Mouse (Mus musculus) MEL (cell line): Measurements from ENCODE around the gene Vmp1. TPM values are rescaled to one million over a fixed set of nuclear protein-coding genes. Genes with fewer than 3 reads are reported as not detected.

Experiments
- DNase-seq: peaks from one replicate; pipeline ENCODE4 v3.0.0; 2011; ENCODE audit warnings: low read depth, low spot score
- H3K27ac ChIP-seq: 2 replicates; pipeline ENCODE4 v1.5.1; 2012; ENCODE audit warnings: low read depth, mild to moderate bottlenecking, control low read depth, low read length, moderate library complexity; ENCODE audit not compliant: control insufficient read depth
- H3K27me3 ChIP-seq, 2 experiments: fragments of 150-350 bp in 1 of 2; sonication (generic) in 1 of 2; 2 replicates each; pipeline ENCODE4 v1.6.1; 2012; ENCODE audit warnings: low read length in 2 of 2, mild to moderate bottlenecking in 2 of 2, improper control_type of control experiment in 1 of 2, moderate library complexity in 1 of 2; ENCODE audit not compliant: insufficient read depth in 2 of 2, control insufficient read depth in 1 of 2
- H3K36me3 ChIP-seq, 2 experiments: 2 replicates each; pipeline ENCODE4 v1.6.1; 2012 to 2014; ENCODE audit warnings: low read length in 2 of 2, improper control_type of control experiment in 1 of 2, inconsistent platforms in 1 of 2, mild to moderate bottlenecking in 1 of 2; ENCODE audit not compliant: insufficient read depth in 2 of 2, control insufficient read depth in 1 of 2
- H3K4me1 ChIP-seq, 2 experiments: fragments of 150-350 bp in 1 of 2; sonication (generic) in 1 of 2; 2 replicates each; pipeline ENCODE4 v1.6.1; 2012; ENCODE audit warnings: low read length in 2 of 2, improper control_type of control experiment in 1 of 2, mild to moderate bottlenecking in 1 of 2; ENCODE audit not compliant: insufficient read depth in 2 of 2, control insufficient read depth in 1 of 2
- H3K4me3 ChIP-seq, 2 experiments: fragments of 150-350 bp in 1 of 2; sonication (generic) in 1 of 2; 2 replicates each; pipeline ENCODE4 v1.5.1; 2012; ENCODE audit warnings: low read depth in 2 of 2, low read length in 2 of 2, mild to moderate bottlenecking in 2 of 2, moderate library complexity in 2 of 2, control low read depth in 1 of 2, improper control_type of control experiment in 1 of 2; ENCODE audit not compliant: control insufficient read depth in 1 of 2, insufficient read depth in 1 of 2
- H3K79me2 ChIP-seq: 2 replicates; pipeline ENCODE4 v1.6.1; 2012; ENCODE audit warnings: mild to moderate bottlenecking, low read length, moderate library complexity; ENCODE audit not compliant: control insufficient read depth, poor library complexity, insufficient read depth
- H3K9ac ChIP-seq: 2 replicates; pipeline ENCODE4 v1.6.1; 2012; ENCODE audit warnings: low read depth, mild to moderate bottlenecking, control low read depth, low read length, moderate library complexity; ENCODE audit not compliant: control insufficient read depth, poor library complexity, severe bottlenecking
- H3K9me3 ChIP-seq: fragments of 150-350 bp; sonication (generic); replicated peaks from 2 replicates; pipeline ENCODE4 v1.6.1; 2012; ENCODE audit warnings: mild to moderate bottlenecking, low read length, improper control_type of control experiment, moderate library complexity; ENCODE audit not compliant: insufficient read depth
- BHLHE40 ChIP-seq: IDR thresholded peaks from 2 replicates; pipeline ENCODE4 v1.6.1; 2012; ENCODE audit warnings: low read depth, mild to moderate bottlenecking, inconsistent platforms, low read length, improper control_type of control experiment, borderline replicate concordance
- CHD1 ChIP-seq: IDR thresholded peaks from 2 replicates; pipeline ENCODE4 v1.6.1; 2012; ENCODE audit warnings: low read depth, mild to moderate bottlenecking, inconsistent platforms, low read length, improper control_type of control experiment
- CHD2 ChIP-seq: IDR thresholded peaks from 2 replicates; pipeline ENCODE4 v1.6.1; 2011; ENCODE audit warnings: low read length, improper control_type of control experiment
- CTCF ChIP-seq, 3 experiments: IDR thresholded peaks in 2 of 3; conservative IDR thresholded peaks in 1 of 3; 2 replicates each; pipeline ENCODE4 v1.5.1; 2011 to 2012; ENCODE audit warnings: low read length in 3 of 3, low read depth in 2 of 3, mild to moderate bottlenecking in 2 of 3, improper control_type of control experiment in 1 of 3, inconsistent platforms in 1 of 3, mixed read lengths in 1 of 3, moderate library complexity in 1 of 3; ENCODE audit not compliant: control insufficient read depth in 1 of 3, insufficient read depth in 1 of 3, poor library complexity in 1 of 3, severe bottlenecking in 1 of 3
- E2F4 ChIP-seq: IDR thresholded peaks from 2 replicates; pipeline ENCODE4 v1.6.1; 2011; ENCODE audit warnings: low read depth, low read length, improper control_type of control experiment, borderline replicate concordance
- ELF1 ChIP-seq: IDR thresholded peaks from 2 replicates; pipeline ENCODE4 v1.6.1; 2014; ENCODE audit warnings: low read depth, mild to moderate bottlenecking, inconsistent platforms, low read length, improper control_type of control experiment, moderate library complexity
- GABPA ChIP-seq: IDR thresholded peaks from 2 replicates; pipeline ENCODE4 v1.6.1; 2012; ENCODE audit warnings: low read depth, mild to moderate bottlenecking, inconsistent platforms, low read length, improper control_type of control experiment, moderate library complexity
- HCFC1 ChIP-seq: IDR thresholded peaks from 2 replicates; pipeline ENCODE4 v1.6.1; 2012; ENCODE audit warnings: low read depth, mild to moderate bottlenecking, inconsistent platforms, low read length, improper control_type of control experiment, moderate library complexity
- MAFK ChIP-seq: IDR thresholded peaks from 2 replicates; pipeline ENCODE4 v1.6.1; 2011; ENCODE audit warnings: low read depth, mild to moderate bottlenecking, low read length, improper control_type of control experiment, borderline replicate concordance
- MAX ChIP-seq: IDR thresholded peaks from 2 replicates; pipeline ENCODE4 v1.6.1; 2011; ENCODE audit warnings: low read length, improper control_type of control experiment
- MXI1 ChIP-seq: IDR thresholded peaks from 2 replicates; pipeline ENCODE4 v1.6.1; 2011; ENCODE audit warnings: mild to moderate bottlenecking, low read depth, low read length, improper control_type of control experiment
- MYC ChIP-seq: IDR thresholded peaks from 2 replicates; pipeline ENCODE4 v1.6.1; 2011; ENCODE audit warnings: low read depth, mild to moderate bottlenecking, low read length, improper control_type of control experiment, moderate library complexity
- NELFE ChIP-seq: IDR thresholded peaks from 2 replicates; pipeline ENCODE4 v1.6.1; 2011; ENCODE audit warnings: low read depth, low read length, improper control_type of control experiment
- POLR2AphosphoS5 ChIP-seq: IDR thresholded peaks from 2 replicates; pipeline ENCODE4 v1.6.1; 2012; ENCODE audit warnings: low read depth, borderline replicate concordance, mild to moderate bottlenecking, inconsistent platforms, low read length, moderate library complexity, mixed read lengths
- RCOR1 ChIP-seq: IDR thresholded peaks from 2 replicates; pipeline ENCODE4 v1.6.1; 2012; ENCODE audit warnings: low read depth, mild to moderate bottlenecking, inconsistent platforms, low read length, improper control_type of control experiment
- SIN3A ChIP-seq: IDR thresholded peaks from 2 replicates; pipeline ENCODE4 v1.6.1; 2012; ENCODE audit warnings: low read length, improper control_type of control experiment, inconsistent platforms
- SMC3 ChIP-seq: IDR thresholded peaks from 2 replicates; pipeline ENCODE4 v1.6.1; 2011; ENCODE audit warnings: low read depth, low read length, improper control_type of control experiment
- TBP ChIP-seq: IDR thresholded peaks from 2 replicates; pipeline ENCODE4 v1.8.0; 2011; ENCODE audit warnings: low read depth, low read length, improper control_type of control experiment
- USF2 ChIP-seq, 2 experiments: IDR thresholded peaks; 2 replicates each; pipeline ENCODE4 v1.6.1; 2011 to 2012; ENCODE audit warnings: improper control_type of control experiment in 2 of 2, low read length in 2 of 2, borderline replicate concordance in 1 of 2, inconsistent platforms in 1 of 2, low read depth in 1 of 2, mild to moderate bottlenecking in 1 of 2; ENCODE audit not compliant: insufficient read depth in 1 of 2
- ZC3H11A ChIP-seq: IDR thresholded peaks from 2 replicates; pipeline ENCODE4 v1.6.1; 2012; ENCODE audit warnings: low read depth, mild to moderate bottlenecking, inconsistent platforms, low read length, improper control_type of control experiment
- ZKSCAN1 ChIP-seq: IDR thresholded peaks from 2 replicates; pipeline ENCODE4 v1.6.1; 2012; ENCODE audit warnings: low read depth, mild to moderate bottlenecking, inconsistent platforms, low read length, improper control_type of control experiment, moderate library complexity
- ZNF384 ChIP-seq: IDR thresholded peaks from 2 replicates; pipeline ENCODE4 v1.6.1; 2012; ENCODE audit warnings: low read depth, mild to moderate bottlenecking, inconsistent platforms, low read length, improper control_type of control experiment
- polyA plus RNA-seq, 2 experiments: library from polyadenylated mRNA; stranded (reverse) in 1 of 2; unstranded in 1 of 2; fragments of >175 nt in 1 of 2; fragments of >200 nt in 1 of 2; gene quantifications; 2 replicates each; pipeline versions ENCODE4 v1.2.1 to v1.2.4; 2012; ENCODE audit warnings: low replicate concordance in 2 of 2, low read depth in 1 of 2; ENCODE audit not compliant: insufficient read length in 2 of 2, insufficient read depth in 1 of 2, missing spikeins in 1 of 2
- total RNA-seq: library from RNA; depleted of rRNA; stranded (reverse); fragments of 300-350 nt; gene quantifications from 2 replicates; pipeline ENCODE4 v1.2.3, GENCODE M21; 2012

The Vmp1 gene
- total and polyA plus RNA-seq, 3 experiments = 61.8 to 94.9 TPM; not detected in 1

- TF ChIP-seq USF2 (IDR thresholded peaks at IDR 0.05; ENCODE audit: borderline replicate concordance in 1 of 2, insufficient read depth in 1 of 2, low read depth in 1 of 2, low read length in 2 of 2) (no peak), POLR2AphosphoS5 (no peak)
Measured at GRCm38 (mm10) chr11:86606621-86607339, 76.9 kb downstream of the Vmp1 start (continued).

- Histone ChIP-seq H3K4me1 (peaks cover 14 to 19% of the 10 kb centered on the region in 2 experiments), H3K27ac (no peak overlapping the region), H3K79me2 (no peaks in the 10 kb centered on the region), H3K27me3 (no peaks in the 10 kb centered on the region), H3K4me3 (no peak overlapping the region), H3K9me3 (no peaks in the 10 kb centered on the region), H3K36me3 (peaks cover 8 to 18% of the 10 kb centered on the region in 2 experiments), H3K9ac (no peak overlapping the region)
- no peak for TF ChIP-seq SMC3
- TF ChIP-seq TBP = no peak
- no peak for TF ChIP-seq MAX
- no peak for TF ChIP-seq GABPA
- no peak for DNase-seq
Measured at GRCm38 (mm10) chr11:86604732-86605520, 78.7 kb downstream of the Vmp1 start.

- no peak for DNase-seq
- Histone ChIP-seq H3K9me3 (no peaks in the 10 kb centered on the region), H3K79me2 (no peaks in the 10 kb centered on the region), H3K36me3 (peaks cover 10 to 13% of the 10 kb centered on the region in 2 experiments), H3K4me1 (peaks cover 10 to 14% of the 10 kb centered on the region in 2 experiments), H3K4me3 (no peak overlapping the region), H3K27me3 (no peaks in the 10 kb centered on the region), H3K9ac (no peak overlapping the region), H3K27ac (no peak overlapping the region)
- no peak for TF ChIP-seq MAX
- TF ChIP-seq MYC = no peak
- TF ChIP-seq RCOR1 = no peak
- no peak for TF ChIP-seq GABPA
- TF ChIP-seq HCFC1 = no peak
- no peak for TF ChIP-seq BHLHE40
- no peak for TF ChIP-seq CHD2
- no peak for TF ChIP-seq ZKSCAN1
- no peak for TF ChIP-seq CHD1
- TF ChIP-seq ZNF384 = no peak
- no peak for TF ChIP-seq SIN3A
- TF ChIP-seq CTCF (IDR thresholded peaks at IDR 0.05 in 2 of 3, conservative IDR thresholded peaks at IDR 0.05 in 1 of 3; ENCODE audit: control insufficient read depth in 1 of 3, insufficient read depth in 1 of 3, low read depth in 2 of 3, low read length in 3 of 3, poor library complexity in 1 of 3, severe bottlenecking in 1 of 3) = no peak
- TF ChIP-seq ELF1 = no peak
- TF ChIP-seq SMC3 = no peak
- no peak for TF ChIP-seq MXI1
- no peak for TF ChIP-seq NELFE
- no peak for TF ChIP-seq E2F4
- no peak for TF ChIP-seq ZC3H11A
- no peak for TF ChIP-seq MAFK
Measured at GRCm38 (mm10) chr11:86604289-86604688, 79.3 kb downstream of the Vmp1 start.
